Mouse (Mus musculus) right cerebral cortex, adult 18-20 months (tissue): ENCODE measurements around the gene Bmpr1a.

ENCODE experiments used
- DNase-seq: peaks from one replicate; pipeline ENCODE4 v3.0.0; 2022; ENCODE audit warnings: mixed read lengths

The Bmpr1a gene

DNA sequence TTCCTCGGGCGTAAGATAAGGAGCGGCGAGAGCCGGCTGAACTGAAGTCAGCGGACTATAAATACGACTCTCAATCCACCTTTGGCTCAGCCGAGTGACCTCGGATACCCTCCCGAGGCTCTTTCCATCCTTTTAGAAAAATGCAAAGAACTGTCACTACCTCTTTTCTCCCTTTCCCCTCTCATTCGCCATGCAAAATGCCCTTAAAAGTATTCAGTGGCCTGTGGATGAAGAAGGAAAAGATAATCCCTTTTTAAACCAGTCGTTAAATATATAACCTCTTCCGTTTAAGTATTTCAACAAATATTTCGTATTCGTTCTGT is at the start of gene Bmpr1a:
TSS of gene Bmpr1a (minus strand) at position 17 of the 323 bp plus-strand sequence.
- no peak for DNase-seq

GRCm38 (mm10) chr14:34552226-34552625 is 49.1 kb upstream of the Bmpr1a start:
- no peak for DNase-seq

DNA sequence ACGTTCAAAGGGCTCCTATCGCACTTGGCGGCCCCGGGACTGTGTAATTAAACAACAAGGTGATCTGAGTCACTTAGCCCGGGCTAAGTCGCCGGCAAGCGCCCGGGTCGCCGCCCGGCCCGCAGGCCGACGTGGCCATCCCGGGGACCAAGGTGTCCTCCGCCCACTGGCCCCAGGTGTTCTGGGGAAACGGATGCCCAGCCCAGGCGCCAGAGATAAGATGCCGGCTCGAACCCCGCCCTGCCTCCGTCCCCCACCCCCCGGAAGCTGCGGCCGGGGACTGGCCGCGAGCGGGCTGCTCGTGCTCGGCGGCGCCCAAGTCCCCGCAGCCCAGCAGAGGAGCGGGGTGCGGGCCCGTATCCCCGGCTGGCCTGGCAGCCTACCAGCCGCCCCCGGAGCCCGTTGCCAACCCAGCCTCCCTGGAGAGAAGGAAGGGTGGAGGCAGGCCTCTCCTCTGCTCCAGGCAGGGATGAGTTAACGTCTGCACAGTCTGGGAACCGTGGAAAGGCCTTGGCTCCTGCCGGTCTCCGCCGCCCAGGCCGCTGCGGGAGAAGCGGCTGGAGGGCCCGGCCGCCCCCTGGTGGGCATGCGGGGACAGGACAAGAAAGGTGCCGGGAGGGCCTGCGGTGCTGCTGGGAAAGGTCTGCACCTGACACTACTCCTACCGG is 46.0 kb upstream of the Bmpr1a start:
- peak; percentile 87 for DNase-seq

- DNase-seq = peak; percentile 70
Measured at GRCm38 (mm10) chr14:34548391-34549001, 45.4 kb upstream of the Bmpr1a start.

GRCm38 (mm10) chr14:34544545-34544944 is 41.4 kb upstream of the Bmpr1a start:
- DNase-seq = no peak

- DNase-seq = no peak
Measured at GRCm38 (mm10) chr14:34544001-34544400, 40.9 kb upstream of the Bmpr1a start.

DNA sequence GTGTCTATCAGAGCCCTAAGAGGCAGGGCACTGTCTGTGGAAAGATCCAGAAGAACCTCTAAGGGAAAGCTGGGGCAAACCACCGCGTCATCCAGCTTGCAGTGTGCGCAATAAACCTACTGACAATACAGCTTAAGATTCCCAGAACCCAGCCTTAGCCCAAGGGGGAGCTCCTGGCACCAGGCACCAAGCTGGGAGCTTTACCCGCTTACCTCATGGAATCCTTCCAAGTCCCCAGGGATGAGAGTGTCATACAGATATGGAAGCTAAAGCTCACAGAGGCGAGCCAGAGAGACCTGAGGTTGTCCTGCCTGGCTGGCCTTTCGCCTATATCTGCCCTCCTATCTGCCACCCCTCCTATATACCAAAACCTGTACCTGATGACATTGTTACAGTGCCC is 40.5 kb upstream of the Bmpr1a start:
- DNase-seq = no peak

DNA sequence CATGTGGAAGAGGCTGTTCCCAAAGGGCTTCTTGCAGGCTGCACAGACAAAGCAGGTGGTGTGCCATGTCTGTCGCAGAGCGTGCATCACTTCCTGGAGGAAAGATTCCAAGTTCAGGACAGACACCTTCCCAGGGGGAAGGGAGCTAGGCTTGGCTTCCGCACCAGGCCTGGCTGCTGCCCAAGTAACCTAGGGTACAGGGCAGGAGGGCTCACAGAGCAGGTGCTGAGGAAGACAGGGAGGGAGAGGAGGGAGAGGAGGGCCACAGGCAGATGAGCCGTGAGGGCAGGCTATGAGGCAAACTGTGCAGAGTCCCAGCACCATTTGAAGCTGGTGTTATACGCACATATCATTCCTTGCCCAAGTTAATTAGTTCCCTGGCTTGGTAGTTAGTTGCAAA is 38.8 kb upstream of the Bmpr1a start:
- DNase-seq = no peak

- no peak for DNase-seq
Measured at GRCm38 (mm10) chr14:34540685-34541162, 37.6 kb upstream of the Bmpr1a start.

DNA sequence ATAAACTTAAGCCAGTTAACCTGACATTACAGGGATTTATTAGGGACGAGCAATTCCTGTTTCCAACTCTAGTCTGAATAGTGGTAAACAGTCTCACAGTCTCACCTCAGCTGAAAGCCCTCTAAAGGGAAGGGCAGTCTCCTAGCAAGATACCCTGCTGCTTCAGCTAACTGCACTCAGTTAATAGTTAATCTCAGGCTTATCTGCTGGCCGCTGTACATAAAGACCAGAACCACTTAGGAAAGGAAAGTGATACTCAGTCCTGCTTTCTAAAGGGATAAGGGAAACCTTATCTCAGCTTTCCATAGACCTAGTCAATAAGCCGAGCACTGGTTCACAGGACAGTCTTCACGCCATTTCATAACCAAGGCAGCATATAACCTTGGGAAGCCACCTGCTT is 32.7 kb upstream of the Bmpr1a start:
- no peak for DNase-seq

DNA sequence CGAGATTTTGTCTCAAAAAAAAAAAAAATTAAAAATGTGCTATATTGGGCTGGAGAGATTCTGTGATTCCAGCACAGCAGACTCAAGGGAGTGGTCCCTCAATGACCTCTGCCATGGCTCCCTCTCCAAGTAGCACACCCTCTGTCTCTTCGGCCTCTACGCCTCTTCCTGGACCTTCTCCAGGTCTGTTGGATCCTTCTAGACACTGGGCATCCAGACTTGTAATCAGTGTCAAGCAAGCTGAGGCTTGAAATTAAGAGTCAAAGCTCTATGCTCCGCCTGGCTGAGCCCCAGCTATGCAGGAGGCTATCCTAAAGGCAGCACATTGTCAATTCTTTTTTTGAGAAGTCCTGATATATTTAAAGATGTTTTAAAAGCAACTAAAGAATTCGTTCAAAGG is 30.4 kb upstream of the Bmpr1a start:
- no peak for DNase-seq

DNA sequence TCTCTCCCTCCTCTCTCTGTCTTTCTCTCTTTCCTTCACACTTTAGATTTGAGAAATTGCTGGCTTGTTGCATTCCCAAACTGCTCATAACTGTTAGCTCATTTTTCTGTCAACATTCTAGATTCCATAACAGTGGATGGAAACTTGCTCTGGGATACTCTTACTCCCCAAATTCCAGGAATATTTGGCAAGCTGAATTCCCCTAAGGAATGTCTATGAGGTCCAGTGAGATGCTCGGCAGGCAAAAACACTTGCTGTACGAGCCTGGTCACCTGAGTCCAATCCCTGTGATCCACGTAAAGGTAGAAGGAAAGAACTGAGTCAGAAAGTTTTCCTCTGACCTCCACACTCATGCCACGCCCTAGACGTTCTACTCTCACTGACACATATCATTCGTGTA is 29.4 kb upstream of the Bmpr1a start:
- no peak for DNase-seq

- DNase-seq = peak; percentile 12
Measured at GRCm38 (mm10) chr14:34528804-34529203, 25.7 kb upstream of the Bmpr1a start.

DNA sequence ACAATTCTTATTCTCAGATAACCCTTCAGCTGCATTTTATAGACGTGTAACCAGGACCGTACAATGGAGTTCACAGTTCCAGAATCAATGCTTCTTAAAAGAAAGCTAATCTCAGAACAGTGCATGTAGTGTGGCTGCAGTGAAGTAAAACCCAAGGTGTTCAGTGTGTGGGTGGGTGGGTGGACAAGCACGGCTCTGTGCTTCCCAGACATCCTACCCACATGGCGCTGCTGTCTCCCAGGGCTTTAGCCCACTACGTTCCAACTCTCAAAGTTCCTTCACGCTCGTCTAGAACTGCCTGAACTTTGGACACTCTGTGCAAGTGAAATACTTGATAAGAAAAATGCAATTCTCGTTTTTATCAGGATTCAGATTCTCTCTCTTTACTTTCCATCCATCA is 19.6 kb upstream of the Bmpr1a start, which contains the start of gene 9230112D13Rik:
TSS of gene 9230112D13Rik (minus strand) at position 101 of the 400 bp plus-strand sequence.
- DNase-seq = no peak

DNA sequence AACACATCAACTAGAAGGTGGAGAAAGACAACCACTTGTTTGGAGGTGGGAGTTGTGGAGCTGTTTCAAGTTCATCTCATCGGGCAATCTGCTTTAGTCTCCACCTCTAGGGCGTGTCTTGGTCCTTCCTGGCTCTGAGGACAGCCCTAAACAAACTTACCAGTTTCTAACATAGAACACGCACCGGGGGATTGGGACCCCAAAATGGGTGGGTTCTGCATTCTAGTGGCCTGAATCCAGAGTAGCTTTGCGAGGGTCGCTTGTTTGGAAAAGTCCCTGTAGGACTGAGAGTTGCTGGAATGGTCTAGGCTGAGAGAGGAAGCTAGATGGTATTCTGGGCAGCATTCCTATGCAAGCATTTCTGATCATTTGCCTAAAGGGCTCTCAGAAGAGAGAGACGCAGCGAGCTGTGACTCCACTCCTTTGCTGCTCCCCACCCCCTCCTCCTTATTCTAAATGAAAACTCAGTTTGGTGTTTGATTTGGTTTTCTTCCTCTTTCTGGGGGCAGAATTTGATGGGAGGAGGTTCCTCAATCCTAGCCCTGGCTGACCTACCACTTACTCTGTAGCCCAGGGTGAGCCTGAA is 14.9 kb upstream of the Bmpr1a start:
- no peak for DNase-seq

DNA sequence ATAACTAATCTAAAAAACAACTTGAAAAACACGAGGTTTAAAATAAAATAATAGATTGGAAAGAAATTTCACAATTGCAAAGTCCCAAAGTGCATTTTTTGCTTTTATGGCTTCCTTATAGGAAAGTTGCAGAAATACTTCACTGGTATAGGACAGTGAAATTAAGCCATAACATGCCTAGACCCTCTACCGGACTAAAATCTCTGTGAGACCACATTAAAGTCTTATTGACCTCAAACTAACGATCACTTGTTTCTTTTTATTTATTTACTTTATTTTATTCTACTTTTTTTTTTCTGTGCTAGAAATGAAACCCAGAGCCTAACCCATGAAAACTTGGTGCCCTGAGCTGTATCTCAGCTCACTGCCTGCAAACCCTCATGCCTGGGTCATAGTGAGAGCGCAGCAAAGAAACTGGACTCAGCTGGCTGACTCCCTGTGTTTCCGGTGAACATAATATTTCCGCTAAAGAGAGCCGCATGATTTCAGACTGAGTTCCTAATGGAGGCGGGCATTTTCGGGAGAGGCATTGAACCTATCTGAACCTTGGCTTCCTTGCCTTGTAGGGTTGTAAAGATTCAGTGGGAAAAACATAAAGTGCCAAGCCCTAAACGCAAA is 13.9 kb upstream of the Bmpr1a start:
- DNase-seq = no peak

DNA sequence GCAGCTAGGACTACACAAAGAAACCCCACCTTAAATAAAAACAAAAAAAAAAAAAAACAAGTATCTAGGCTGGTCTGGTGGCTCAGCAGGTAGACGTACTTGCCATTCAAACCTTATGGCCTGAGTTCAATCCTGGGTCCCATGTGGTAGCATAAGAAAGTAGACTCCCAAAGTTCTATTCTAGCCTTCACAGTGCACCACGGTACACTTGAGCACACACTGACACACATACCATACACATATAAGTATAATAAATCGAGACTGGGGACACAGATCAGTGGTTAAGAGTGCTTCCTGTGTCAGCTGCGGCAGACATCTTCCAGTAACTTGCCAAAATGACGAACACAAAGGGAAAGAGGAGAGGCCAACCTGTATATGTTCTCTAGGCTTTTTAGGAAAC is 12.7 kb upstream of the Bmpr1a start:
- DNase-seq = no peak

DNA sequence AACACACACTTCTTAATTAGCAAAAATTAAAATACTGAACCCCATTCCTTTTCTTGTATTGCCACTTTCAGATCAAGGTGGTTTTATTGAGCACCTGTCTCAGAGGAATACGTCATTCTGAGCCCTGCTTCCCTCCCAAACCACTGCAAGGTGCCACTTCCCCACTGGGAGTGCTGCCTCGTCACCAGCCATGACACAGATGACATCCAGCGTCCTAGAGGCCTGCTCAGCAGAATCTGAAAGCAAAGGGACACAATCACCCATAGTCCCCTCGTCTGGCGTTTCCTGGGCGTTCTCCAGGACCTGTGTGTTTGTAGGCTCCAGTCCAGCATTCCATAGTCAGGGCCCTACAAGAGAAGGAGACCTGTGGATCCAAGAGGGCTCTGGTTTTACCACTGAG is 11.0 kb upstream of the Bmpr1a start:
- no peak for DNase-seq

- DNase-seq = no peak
Measured at GRCm38 (mm10) chr14:34512602-34513001, 9.5 kb upstream of the Bmpr1a start.

DNA sequence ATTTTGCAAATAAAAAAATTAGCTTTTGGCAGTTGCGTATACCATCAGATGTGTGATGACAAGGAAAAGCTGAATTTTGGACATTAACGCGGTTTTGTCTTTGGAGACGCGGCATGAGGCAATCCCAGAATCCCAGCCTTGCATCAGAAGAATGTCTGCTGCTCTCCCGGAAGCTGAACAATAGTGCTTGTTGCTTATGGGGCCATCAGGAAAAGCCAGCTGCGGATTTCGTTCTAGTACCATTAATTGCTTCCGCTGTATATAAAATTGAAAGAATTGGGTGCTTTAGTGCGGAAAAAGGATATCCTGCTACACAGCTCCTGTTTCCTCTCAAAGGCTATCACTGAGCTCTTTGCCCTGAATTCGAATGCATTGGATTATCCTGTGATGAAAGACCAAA is 8.8 kb upstream of the Bmpr1a start:
- DNase-seq = no peak

DNA sequence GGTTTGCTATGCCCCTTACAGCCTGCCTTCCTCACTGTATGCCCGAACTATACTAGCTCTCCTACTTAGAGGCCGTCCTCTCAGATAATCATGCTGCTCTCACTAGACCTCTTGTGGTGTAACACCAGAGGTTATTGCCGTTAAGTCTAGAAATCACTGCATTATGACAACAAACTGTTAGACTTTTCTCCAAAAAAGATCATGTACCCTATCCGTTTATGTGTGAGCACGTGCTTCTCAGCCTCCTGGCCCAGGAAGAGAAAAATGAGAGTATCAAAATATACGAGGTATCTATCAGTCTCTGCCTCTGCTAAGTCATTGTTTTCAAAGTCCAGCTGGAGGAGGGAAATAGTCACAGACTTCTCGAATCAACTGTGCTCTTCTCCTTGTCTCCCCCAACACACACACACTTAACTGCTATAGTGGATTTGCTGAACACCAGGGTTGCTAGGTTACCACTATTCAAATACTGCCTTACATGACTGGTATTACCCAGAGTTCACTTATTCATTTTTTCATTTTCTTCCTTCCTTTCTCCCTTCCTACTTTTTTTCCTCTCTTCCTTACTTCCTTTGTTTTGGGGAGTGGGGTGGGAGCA is 5.8 kb upstream of the Bmpr1a start:
- no peak for DNase-seq

GRCm38 (mm10) chr14:34508187-34508840 is 5.2 kb upstream of the Bmpr1a start:
- no peak for DNase-seq

GRCm38 (mm10) chr14:34505309-34505708 is 2.2 kb upstream of the Bmpr1a start:
- no peak for DNase-seq
